Mouse (Mus musculus): ENCODE data around the gene C1ql3.

C1ql3 gene

GRCm38 (mm10) chr2:13011472-13011871 is at the start of gene C1ql3:
TSS of gene C1ql3 (minus strand) at chr2:13011806.
- ATAC-seq (ENCODE audit: low TSS enrichment) = peak; percentile 92

- peak; percentile 98 for ATAC-seq (ENCODE audit: low TSS enrichment)
Observed at GRCm38 (mm10) chr2:13060426-13061170, 49.0 kb upstream of the C1ql3 start.

DNA sequence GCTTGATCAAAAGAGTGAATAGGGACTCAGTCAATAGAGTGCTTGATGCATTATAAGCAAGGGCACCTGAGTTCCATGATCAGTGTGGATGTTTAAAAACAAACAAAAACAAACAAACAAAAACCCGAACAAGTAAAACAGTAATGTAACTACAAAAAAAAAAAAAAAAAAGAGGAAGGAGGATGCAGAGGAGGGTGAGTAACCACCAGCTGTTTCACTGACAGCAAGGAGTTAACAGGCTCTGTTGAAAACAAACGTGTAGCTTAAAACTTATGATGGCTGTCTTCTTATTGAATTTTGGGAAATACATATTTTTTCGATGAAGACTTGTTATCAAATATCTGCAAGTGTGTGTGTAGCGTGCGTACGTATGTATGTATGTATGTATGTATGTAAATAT is 37.0 kb upstream of the C1ql3 start:
- no peak for ATAC-seq (ENCODE audit: low TSS enrichment)

GRCm38 (mm10) chr2:13044555-13044954 is 32.9 kb upstream of the C1ql3 start:
- no peak for ATAC-seq (ENCODE audit: low TSS enrichment)

DNA sequence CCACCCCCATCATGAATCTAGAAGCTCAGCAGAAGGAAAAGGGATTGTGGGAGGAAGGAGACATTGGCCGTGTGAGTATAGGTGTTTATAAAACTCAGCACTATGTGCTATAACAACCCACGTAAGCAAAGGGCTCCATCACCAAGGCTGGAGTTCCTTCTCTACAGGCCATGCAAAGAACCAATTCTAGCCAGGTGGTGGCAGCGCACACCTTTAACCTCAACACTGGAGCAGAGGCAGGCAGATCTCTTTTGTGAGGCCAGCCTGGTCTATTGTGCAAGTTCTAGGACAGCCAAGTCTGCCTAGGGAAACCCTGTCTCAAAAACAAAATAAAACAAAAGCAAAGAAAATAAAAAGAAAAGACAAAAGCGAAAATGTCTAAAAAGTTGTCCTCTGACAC is 28.2 kb upstream of the C1ql3 start:
- no peak for ATAC-seq (ENCODE audit: low TSS enrichment)

DNA sequence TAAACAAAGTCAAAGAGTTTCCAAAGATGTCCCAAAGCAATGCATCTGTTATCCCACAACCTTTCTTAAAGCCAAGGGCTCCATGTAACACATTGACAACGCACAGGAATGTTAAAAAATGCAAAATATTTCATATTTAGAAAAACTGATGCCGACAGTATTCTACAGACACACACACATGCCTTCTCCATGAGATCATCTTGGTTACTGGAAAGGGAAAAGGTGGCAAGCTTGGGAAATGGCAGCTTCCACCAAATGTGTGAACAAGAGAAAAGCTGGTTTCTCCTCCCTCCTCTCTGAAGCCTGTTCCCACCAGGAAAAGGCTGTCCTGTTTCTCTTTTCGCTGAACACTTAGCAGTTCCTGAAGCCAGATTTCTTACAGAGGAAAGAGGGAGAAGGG is 27.2 kb upstream of the C1ql3 start:
- peak; percentile 87 for ATAC-seq (ENCODE audit: low TSS enrichment)

DNA sequence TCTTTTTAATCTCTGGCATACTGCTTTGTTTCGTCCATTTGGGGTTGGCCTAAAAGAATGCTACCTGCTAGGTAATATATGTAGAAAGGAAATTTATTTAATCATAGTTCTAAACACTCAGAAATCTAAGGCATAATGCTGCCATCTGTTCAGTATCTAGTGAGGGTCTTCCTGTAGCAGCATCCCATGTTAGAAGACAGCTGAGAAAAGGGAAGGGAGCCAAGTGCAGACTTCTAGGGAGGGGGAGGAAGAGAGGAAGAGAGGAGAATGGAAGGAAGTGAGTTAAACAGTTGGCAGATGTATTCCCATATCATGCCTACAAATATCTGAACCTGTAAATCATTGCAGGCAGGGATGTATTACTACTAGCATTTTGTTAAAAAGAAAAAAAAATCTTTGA is 7.3 kb upstream of the C1ql3 start:
- no peak for ATAC-seq (ENCODE audit: low TSS enrichment)

- no peak for ATAC-seq (ENCODE audit: low TSS enrichment)
Observed at GRCm38 (mm10) chr2:13018382-13018781, 6.8 kb upstream of the C1ql3 start.

- ATAC-seq (ENCODE audit: low TSS enrichment) = peak; percentile 1; the same call in 1 of the 2 replicates
Observed at GRCm38 (mm10) chr2:13011973-13012372, 367 bp upstream of the C1ql3 start.

DNA sequence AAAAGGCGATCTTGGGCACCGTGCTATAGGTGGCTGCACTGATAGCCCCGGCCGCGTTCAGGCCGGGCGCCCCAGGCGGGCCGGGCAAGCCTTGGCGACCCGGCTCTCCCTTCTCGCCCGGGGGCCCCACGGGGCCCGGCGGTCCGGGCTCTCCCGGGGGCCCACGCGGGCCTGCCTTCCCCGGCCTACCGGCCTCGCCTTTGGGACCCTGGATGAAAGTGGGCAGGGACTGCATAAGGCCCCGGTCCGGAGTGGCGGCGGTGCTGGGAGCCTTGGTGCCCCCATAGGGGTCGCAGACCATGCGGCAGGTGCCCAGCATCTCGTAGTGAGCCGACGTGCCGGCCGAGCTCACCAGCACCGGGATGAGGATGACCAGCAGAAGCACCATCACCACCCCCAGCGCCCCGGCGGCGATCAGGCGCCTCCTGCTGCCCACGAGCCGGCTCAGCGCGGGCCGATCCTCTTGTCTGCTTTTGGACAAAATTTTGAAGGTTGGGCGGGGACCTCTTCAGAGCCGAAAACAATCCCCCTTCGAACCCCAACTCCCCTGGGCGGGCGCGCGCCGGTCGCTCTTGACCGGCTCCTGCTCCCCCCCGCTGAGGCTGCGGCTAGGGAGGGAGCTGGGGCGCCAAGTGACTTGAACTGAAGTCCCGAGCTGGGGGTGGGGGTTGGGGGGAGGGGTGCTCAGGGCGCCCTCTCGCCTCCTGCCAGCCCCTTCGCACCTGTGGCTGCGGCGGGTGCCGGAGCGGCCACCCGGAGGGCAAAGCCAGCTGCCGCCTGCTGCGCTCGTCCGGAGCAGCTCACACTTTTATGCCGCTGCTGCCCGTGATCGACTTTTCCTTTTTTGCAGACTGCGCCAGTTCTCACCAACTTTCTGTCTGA is 905 bp downstream of the C1ql3 start:
- ATAC-seq (ENCODE audit: low TSS enrichment) = peak; percentile 31

DNA sequence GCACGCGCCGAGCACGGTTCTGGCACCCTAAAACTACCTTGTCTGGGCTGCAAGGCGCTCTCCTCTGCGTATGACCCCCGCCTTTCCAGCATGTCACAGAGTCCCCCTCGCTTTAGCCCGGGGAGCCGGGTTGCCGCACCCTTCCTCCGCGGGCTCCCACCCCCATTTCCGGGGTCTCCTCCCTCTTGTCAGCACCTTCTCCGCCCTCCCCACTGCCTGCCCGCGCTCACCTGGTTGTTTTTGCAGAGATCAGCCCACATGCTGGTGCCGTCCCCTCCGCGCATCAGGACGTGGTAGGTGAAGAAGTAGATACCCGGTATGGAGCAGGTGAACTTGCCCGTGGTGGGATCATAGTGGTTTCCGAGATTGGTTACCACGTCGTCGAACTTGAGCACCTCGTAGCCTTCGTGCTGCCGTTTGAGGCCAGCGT is 1.6 kb downstream of the C1ql3 start:
- ATAC-seq (ENCODE audit: low TSS enrichment) = 0 out of 2 replicates have a peak, but pooled peaks have one; percentile 0

- 0 out of 2 replicates have a peak, but pooled peaks have one; percentile 11 for ATAC-seq (ENCODE audit: low TSS enrichment)
Observed at GRCm38 (mm10) chr2:13009261-13009972, 2.2 kb downstream of the C1ql3 start.

DNA sequence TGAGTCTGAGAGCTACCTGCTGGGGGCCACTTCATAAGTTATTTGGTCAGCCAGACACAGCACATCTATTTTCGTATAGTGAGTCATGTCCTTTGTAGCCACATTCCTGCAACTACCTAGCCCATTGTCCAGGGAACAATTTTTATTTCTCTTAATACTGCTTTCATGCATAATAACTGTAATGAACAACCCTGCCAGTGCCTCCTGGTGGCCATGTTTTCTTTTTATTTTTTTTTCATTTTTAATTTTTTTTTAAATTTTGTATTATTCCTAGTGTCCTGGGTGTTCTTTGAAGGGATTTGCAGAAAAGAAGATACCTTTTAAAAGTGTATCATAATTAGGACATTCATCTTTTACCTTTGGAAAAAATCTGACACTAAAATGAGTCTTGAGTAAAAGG is 3.2 kb downstream of the C1ql3 start:
- ATAC-seq (ENCODE audit: low TSS enrichment) = no peak

DNA sequence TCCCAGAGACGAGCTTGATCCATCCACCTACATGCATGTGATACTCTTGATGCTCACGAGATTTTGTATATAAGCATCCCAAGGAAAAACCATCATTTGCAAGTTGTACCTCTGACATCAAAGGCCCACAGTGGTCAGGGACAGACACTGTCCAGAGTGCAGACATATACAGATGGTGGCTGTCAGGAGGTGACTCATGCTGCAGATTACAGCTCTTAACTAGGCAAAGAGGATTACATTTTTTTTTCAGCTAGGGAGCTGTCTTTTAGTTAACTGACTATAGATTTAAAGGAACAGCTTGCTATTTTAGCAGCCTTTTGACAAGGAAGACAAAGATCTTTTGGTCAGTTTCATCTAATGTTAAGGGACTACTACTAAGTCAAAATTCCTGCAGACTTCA is 11.6 kb downstream of the C1ql3 start:
- ATAC-seq (ENCODE audit: low TSS enrichment) = peak; percentile 63; the same call in 1 of the 2 replicates

DNA sequence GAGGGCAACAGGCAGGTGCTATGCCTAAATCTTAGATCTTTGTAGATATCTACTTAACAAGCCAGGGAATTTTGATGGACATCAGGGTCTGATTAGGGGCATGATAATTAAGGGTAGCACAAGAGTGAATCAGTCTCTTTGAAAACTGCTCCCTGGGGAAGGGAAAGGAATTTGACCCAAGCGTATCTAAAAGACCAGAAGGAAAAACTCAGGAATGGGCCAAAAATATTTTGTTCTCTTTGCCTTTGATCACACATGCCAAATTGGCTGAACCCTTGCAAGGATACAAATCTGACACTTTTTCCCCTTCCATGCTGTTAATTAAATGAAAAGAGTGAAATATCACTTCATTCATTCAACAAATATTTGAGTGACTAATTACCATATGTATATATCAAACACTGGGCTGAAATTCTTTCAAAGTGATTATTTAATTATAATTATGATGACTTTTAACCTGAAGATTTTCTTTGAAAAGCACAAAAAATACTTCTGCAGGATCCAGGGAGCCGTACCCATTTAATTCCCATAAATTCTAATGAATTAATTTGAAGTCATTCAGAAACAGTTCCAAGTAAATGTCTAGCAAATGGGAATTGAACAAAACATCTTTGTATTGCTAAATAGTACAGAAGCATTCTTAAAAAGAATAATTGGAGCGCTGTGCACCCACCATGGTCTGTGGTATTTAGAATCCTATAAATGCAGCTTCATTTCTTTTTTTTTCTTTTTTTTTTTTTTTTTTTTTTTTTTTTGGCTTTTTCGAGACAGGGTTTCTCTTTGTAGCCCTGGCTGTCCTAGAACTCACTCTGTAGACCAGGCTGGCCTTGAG is 26.5 kb downstream of the C1ql3 start:
- ATAC-seq (ENCODE audit: low TSS enrichment) = no peak

GRCm38 (mm10) chr2:12978771-12979170 is 32.8 kb downstream of the C1ql3 start:
- no peak for ATAC-seq (ENCODE audit: low TSS enrichment)

- ATAC-seq (ENCODE audit: low TSS enrichment) = no peak
Observed at GRCm38 (mm10) chr2:12977367-12977766, 34.2 kb downstream of the C1ql3 start.

- no peak for ATAC-seq (ENCODE audit: low TSS enrichment)
Observed at GRCm38 (mm10) chr2:12973752-12974151, 37.9 kb downstream of the C1ql3 start.

- peak; percentile 20; the same call in 1 of the 2 replicates for ATAC-seq (ENCODE audit: low TSS enrichment)
Observed at GRCm38 (mm10) chr2:12970049-12970724, 41.4 kb downstream of the C1ql3 start.

- ATAC-seq (ENCODE audit: low TSS enrichment) = peak; percentile 47; the same call in 1 of the 2 replicates
Observed at GRCm38 (mm10) chr2:12956703-12957424, 54.7 kb downstream of the C1ql3 start.
